ENCODE assay signal across 8 mouse cellular contexts in the genomic region with DNA sequence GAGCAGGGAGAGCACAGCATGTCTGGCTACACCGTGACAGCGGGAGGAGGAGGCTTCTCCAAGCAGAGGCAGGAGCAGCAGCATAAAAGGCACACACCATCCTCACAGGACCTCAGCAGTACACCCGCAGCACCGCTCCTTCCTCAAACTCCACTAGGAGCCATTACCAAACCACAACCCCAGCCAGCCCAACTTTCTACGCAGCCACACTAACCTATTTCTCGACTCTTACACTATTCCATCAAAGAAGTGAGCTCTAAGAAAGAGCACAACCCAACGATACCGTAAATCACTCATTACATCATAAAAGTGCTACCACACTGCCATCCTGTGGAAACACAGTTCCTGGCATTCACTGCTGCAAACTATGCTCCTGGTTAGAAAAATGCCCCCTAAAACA. TPM values are rescaled to one million over a fixed set of nuclear protein-coding genes. Genes with fewer than 3 reads are reported as not detected.
DNase-seq lines count a peak whose midpoint lies in the region; ATAC-seq lines count a peak whose summit lies in the region.

No protein-coding gene starts in this region.

- H3K9ac ChIP-seq in kidney, embryonic 15.5 days, result no peak overlapping the region

- intact Hi-C loops in left cerebral cortex, postnatal 4 days (cut with DNase I), result no loop called here

- no peak for ATAC-seq in kidney, embryonic 15.5 days (replicated peaks; ENCODE audit: low FRiP score)
- no peak for ATAC-seq in activated CD4-positive, CD25-positive, alpha-beta regulatory T cell, adult 4 months

- H3K4me1 ChIP-seq in kidney, embryonic 15.5 days, result 0 out of 2 replicates have a peak, but pooled peaks cover 3% of the 10 kb centered on the region

- WGBS in kidney, embryonic 15.5 days, result 76% methylated on average over 8 of the region's 8 CpGs

- H3K4me2 ChIP-seq in kidney, embryonic 15.5 days, result no peak overlapping the region

- peaks cover 43% of the 10 kb centered on the region for H3K36me3 ChIP-seq in kidney, embryonic 15.5 days

- H3K9me3 ChIP-seq in kidney, embryonic 15.5 days (replicated peaks), result no peaks in the 10 kb centered on the region

- peak; percentile 18 for DNase-seq in cerebellum, adult 9-10 months
- DNase-seq in cerebellum, adult 11 months, result no peak
- DNase-seq in kidney, postnatal 14 days, result peak; percentile 15
- peak; percentile 8 for DNase-seq in brain, embryonic 18.5 days (ENCODE audit: low read depth, low spot score)
- peak; percentile 15 for DNase-seq in left cerebral cortex, postnatal 4 days
- no peak for DNase-seq in T-cell, adult 2 months (ENCODE audit: low spot score)

- no peak overlapping the region for H3K27ac ChIP-seq in kidney, embryonic 15.5 days

- H3K4me3 ChIP-seq in kidney, embryonic 15.5 days (replicated peaks), result no peak overlapping the region

- H3K27me3 ChIP-seq in kidney, embryonic 15.5 days, result no peaks in the 10 kb centered on the region

RNA-seq across cellular contexts. Expression of gene Stt3b, which starts 48.8 kb away (rescaled TPM):
- 101 and 102 TPM in 2 replicates for polyA plus RNA-seq in kidney, embryonic 15.5 days (2015; fragmentation: Nextera tagmentation; extraction: Ambion mirVana)
- 100 to 1,000 TPM; 110 to 112 TPM for total RNA-seq in left cerebral cortex, postnatal 4 days (2021)
- polyA plus RNA-seq in activated CD4-positive, CD25-positive, alpha-beta regulatory T cell, adult 4 months (2017; shearing (Covaris generic)), result 10 to 100 TPM; 19.5 to 28.9 TPM

Comparison
In these comparisons a context has a peak if more than half of its experiments do, and no peak if none do; other contexts are left out.
1. DNase-seq: peak in cerebellum, adult 9-10 months (single experiment), kidney, postnatal 14 days (single experiment), brain, embryonic 18.5 days (single experiment) and left cerebral cortex, postnatal 4 days (single experiment); none in cerebellum, adult 11 months (single experiment) and T-cell, adult 2 months (single experiment).